Mouse (Mus musculus) forebrain, embryonic 16.5 days (tissue): ENCODE results near the gene Kank4. TPM values are rescaled to one million over a fixed set of nuclear protein-coding genes. Genes with fewer than 3 reads are reported as not detected.

ENCODE experiments used
- ATAC-seq: fragments of 200-750 bp; cut with Nextera tagmentation; 2 replicates; pipeline ENCODE4 v1.8.0; 2017; ENCODE audit warnings: mild to moderate bottlenecking, moderate library complexity
- H3K27ac ChIP-seq: fragments of 300-500 bp; sonication (generic); 2 replicates; pipeline ENCODE4 v1.5.1; 2014; ENCODE audit warnings: low read length, control low read depth
- H3K27me3 ChIP-seq: fragments of 300-500 bp; sonication (generic); replicated peaks from 2 replicates; pipeline ENCODE4 v1.6.1; 2014; ENCODE audit warnings: low read length; ENCODE audit not compliant: control insufficient read depth, insufficient read depth
- H3K36me3 ChIP-seq: fragments of 300-500 bp; sonication (generic); 2 replicates; pipeline ENCODE4 v1.6.1; 2014; ENCODE audit not compliant: control insufficient read depth, insufficient read depth
- H3K4me1 ChIP-seq: fragments of 300-500 bp; sonication (generic); replicated peaks from 2 replicates; pipeline ENCODE4 v1.6.1; 2014; ENCODE audit warnings: low read length; ENCODE audit not compliant: control insufficient read depth, insufficient read depth
- H3K4me2 ChIP-seq: fragments of 300-500 bp; sonication (generic); 2 replicates; pipeline ENCODE4 v1.6.1; 2014; ENCODE audit warnings: mild to moderate bottlenecking, low read length, control low read depth
- H3K4me3 ChIP-seq: fragments of 300-500 bp; sonication (generic); replicated peaks from 2 replicates; pipeline ENCODE4 v1.5.1; 2014; ENCODE audit warnings: mild to moderate bottlenecking, low read length, control low read depth
- H3K9ac ChIP-seq: fragments of 300-500 bp; sonication (generic); replicated peaks from 2 replicates; pipeline ENCODE4 v1.6.1; 2014; ENCODE audit warnings: low read depth, low read length, control low read depth
- H3K9me3 ChIP-seq: fragments of 300-500 bp; sonication (generic); 2 replicates; pipeline ENCODE4 v1.6.1; 2016; ENCODE audit warnings: low read length; ENCODE audit not compliant: control insufficient read depth
- WGBS: fragments of 180-500 bp; shearing (Covaris S2); extraction: QIAGEN DNeasy Blood & Tissue Kit; methylation state at CpG from one replicate; pipeline ENCODE4 v1.1.7; 2014; 5-methylcytosine and 5-hydroxymethylcytosine counted together
- polyA plus RNA-seq: library from polyadenylated mRNA; unstranded; fragments of >200 nt; fragmentation: Nextera tagmentation; extraction: Ambion mirVana; gene quantifications from 2 replicates; pipeline ENCODE4 v1.2.1, GENCODE M21; 2015

Kank4 gene
- polyA plus RNA-seq, 1 experiment from 2014 or later: 0.46 TPM

- Histone ChIP-seq H3K27me3 (no peaks in the 10 kb centered on the region), H3K4me1 (no peaks in the 10 kb centered on the region), H3K4me2 (no peak overlapping the region), H3K36me3 (no peaks in the 10 kb centered on the region), H3K9ac (no peak overlapping the region), H3K27ac (no peak overlapping the region), H3K4me3 (no peak overlapping the region), H3K9me3 (no peaks in the 10 kb centered on the region)
- 81% methylated on average over 14 of the region's 14 CpGs for WGBS
- no peak for ATAC-seq
These were observed 49.9 kb downstream of the Kank4 start for GRCm38 (mm10) chr4:98767134-98768133.

- no peak overlapping the region for H3K9ac ChIP-seq
- H3K36me3 ChIP-seq: no peaks in the 10 kb centered on the region
- 71% methylated on average over 3 of the region's 3 CpGs for WGBS
- no peaks in the 10 kb centered on the region for H3K27me3 ChIP-seq
- no peak overlapping the region for H3K4me2 ChIP-seq
- no peak for ATAC-seq
- no peak overlapping the region for H3K27ac ChIP-seq
- no peaks in the 10 kb centered on the region for H3K9me3 ChIP-seq
- peaks cover 15% of the 10 kb centered on the region for H3K4me1 ChIP-seq
- no peak overlapping the region for H3K4me3 ChIP-seq
These were observed 58.3 kb downstream of the Kank4 start for GRCm38 (mm10) chr4:98758872-98759518.

- Histone ChIP-seq H3K36me3 (no peaks in the 10 kb centered on the region), H3K9me3 (no peaks in the 10 kb centered on the region), H3K4me2 (no peak overlapping the region), H3K9ac (no peak overlapping the region), H3K27ac (no peak overlapping the region), H3K4me3 (no peak overlapping the region), H3K4me1 (peaks cover 15% of the 10 kb centered on the region), H3K27me3 (no peaks in the 10 kb centered on the region)
- 40% methylated on average over 4 of the region's 4 CpGs for WGBS
- peak; percentile 92 for ATAC-seq
These were observed 59.1 kb downstream of the Kank4 start for GRCm38 (mm10) chr4:98758012-98758821.

GRCm38 (mm10) chr4:98756141-98756540, 61.2 kb downstream of the Kank4 start:
- WGBS: 22% methylated on average over 11 of the region's 11 CpGs
- ATAC-seq: no peak; the same call in 1 of the 2 replicates
- Histone ChIP-seq H3K9me3 (no peaks in the 10 kb centered on the region), H3K4me3 (no peak overlapping the region), H3K9ac (no peak overlapping the region), H3K4me2 (no peak overlapping the region), H3K27me3 (no peaks in the 10 kb centered on the region), H3K36me3 (no peaks in the 10 kb centered on the region), H3K27ac (no peak overlapping the region), H3K4me1 (peaks cover 15% of the 10 kb centered on the region)

- Histone ChIP-seq H3K9me3 (no peaks in the 10 kb centered on the region), H3K9ac (no peak overlapping the region), H3K27ac (no peak overlapping the region), H3K27me3 (no peaks in the 10 kb centered on the region), H3K4me2 (no peak overlapping the region), H3K4me3 (no peak overlapping the region), H3K4me1 (peaks cover 15% of the 10 kb centered on the region), H3K36me3 (no peaks in the 10 kb centered on the region)
- 59% methylated on average over 4 of the region's 4 CpGs for WGBS
- no peak for ATAC-seq
These were observed 62.9 kb downstream of the Kank4 start for GRCm38 (mm10) chr4:98754456-98754855.

- Histone ChIP-seq H3K4me3 (no peak overlapping the region), H3K27me3 (no peaks in the 10 kb centered on the region), H3K4me2 (no peak overlapping the region), H3K27ac (no peak overlapping the region), H3K36me3 (no peaks in the 10 kb centered on the region), H3K9ac (no peak overlapping the region), H3K9me3 (no peaks in the 10 kb centered on the region), H3K4me1 (no peaks in the 10 kb centered on the region)
- ATAC-seq: no peak
- 24% methylated on average over 7 of the region's 7 CpGs for WGBS
These were observed 73.5 kb downstream of the Kank4 start for GRCm38 (mm10) chr4:98743906-98744210.

GRCm38 (mm10) chr4:98743209-98743905, 74.0 kb downstream of the Kank4 start:
- no peak for ATAC-seq
- Histone ChIP-seq H3K4me2 (no peak overlapping the region), H3K4me1 (no peaks in the 10 kb centered on the region), H3K4me3 (no peak overlapping the region), H3K27me3 (no peaks in the 10 kb centered on the region), H3K36me3 (no peaks in the 10 kb centered on the region), H3K9me3 (no peaks in the 10 kb centered on the region), H3K9ac (no peak overlapping the region), H3K27ac (no peak overlapping the region)
- WGBS: 60% methylated on average over 3 of the region's 3 CpGs

- Histone ChIP-seq H3K4me2 (no peak overlapping the region), H3K4me1 (no peaks in the 10 kb centered on the region), H3K9ac (no peak overlapping the region), H3K4me3 (no peak overlapping the region), H3K9me3 (no peaks in the 10 kb centered on the region), H3K27ac (no peak overlapping the region), H3K27me3 (no peaks in the 10 kb centered on the region), H3K36me3 (no peaks in the 10 kb centered on the region)
- WGBS: 36% methylated on average over 2 of the region's 2 CpGs
- no peak for ATAC-seq
These were observed 77.6 kb downstream of the Kank4 start for GRCm38 (mm10) chr4:98739753-98740152.
